Mouse (Mus musculus): ENCODE measurements at regions not wholly inside any gene's neighbourhood (a gene's known extent, or its start where the extent isn't known, plus 50 kb on each side); places are given as distances from the start of the nearest gene placed in this dataset.

DNA sequence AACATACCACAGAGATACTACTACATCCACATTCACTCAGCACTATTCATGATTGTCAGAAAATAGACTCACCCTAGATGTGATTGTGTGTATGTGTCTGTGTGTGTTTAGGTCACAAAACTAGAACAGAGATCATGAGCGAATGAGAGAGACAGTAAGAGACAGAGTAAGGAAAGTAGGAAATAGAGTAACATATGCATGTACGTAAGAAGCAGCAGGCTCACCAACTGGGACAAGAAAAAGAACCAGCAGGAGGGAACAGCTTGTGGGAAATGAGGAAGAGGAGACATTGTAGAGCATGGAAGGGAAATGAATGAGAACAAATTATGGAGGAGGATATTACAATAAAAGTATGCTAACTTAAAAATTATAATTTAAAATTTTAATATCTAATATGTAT, 912.9 kb upstream of the Jmjd1c start:
- TF ChIP-seq MAX (IDR thresholded peaks at IDR 0.05) (no peak), CTCF (IDR thresholded peaks at IDR 0.05; ENCODE audit: control insufficient read depth, insufficient read depth, insufficient read length) (no peak)
